Mouse (Mus musculus): Measurements from ENCODE around the gene Dlg2.

DNA sequence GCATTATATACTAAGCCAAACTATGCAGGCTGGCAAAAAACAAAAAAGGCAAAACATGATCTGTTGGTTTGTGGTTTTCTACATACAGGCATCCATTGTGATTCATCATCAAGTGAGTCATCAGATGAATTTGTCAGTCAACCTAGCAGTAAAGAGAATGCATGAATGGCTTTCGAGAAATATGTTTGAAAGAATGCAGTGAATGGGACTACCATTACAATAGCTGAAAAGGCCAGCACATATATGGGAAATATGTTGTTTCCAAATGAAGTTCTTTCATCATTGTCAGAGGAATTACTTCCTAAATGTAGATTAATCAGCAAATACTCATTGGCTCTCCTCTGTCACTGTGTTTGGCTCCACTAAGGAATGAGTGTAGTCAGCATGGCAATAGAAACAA lies 677.6 kb downstream of the Dlg2 start:
- TF ChIP-seq POLR2A (IDR thresholded peaks at IDR 0.05; ENCODE audit: insufficient read depth, low read length) (no peak), CTCF (IDR thresholded peaks at IDR 0.05; ENCODE audit: low read depth, low read length) (no peak), EP300 (IDR thresholded peaks at IDR 0.05; ENCODE audit: insufficient read depth, low read depth, low read length) (no peak)

All from ES-Bruce4 (cell line).